Mouse (Mus musculus) ES-E14 (cell line): ENCODE results near the gene Hsd11b2. TPM values are rescaled to one million over a fixed set of nuclear protein-coding genes. Genes with fewer than 3 reads are reported as not detected.

Experiments
- DNase-seq: peaks from one replicate; pipeline ENCODE4 v3.0.0-alpha.2; 2013; ENCODE audit warnings: low read depth, low spot score
- H3K27ac ChIP-seq: 2 replicates; pipeline ENCODE4 v1.5.1; 2012; ENCODE audit warnings: low read depth, mild to moderate bottlenecking, low read length, moderate library complexity, mixed read lengths; ENCODE audit not compliant: poor library complexity, insufficient read depth, severe bottlenecking
- H3K36me3 ChIP-seq: 2 replicates; pipeline ENCODE4 v1.6.1; 2012; ENCODE audit warnings: mild to moderate bottlenecking, low read length, moderate library complexity, mixed read lengths; ENCODE audit not compliant: control insufficient read depth, poor library complexity, insufficient read depth, severe bottlenecking
- H3K4me1 ChIP-seq, 2 experiments: fragments of 150-350 bp in 1 of 2; sonication (generic) in 1 of 2; 2 replicates each; pipeline ENCODE4 v1.6.1; 2012; ENCODE audit warnings: low read length in 2 of 2, mild to moderate bottlenecking in 1 of 2, mixed read lengths in 1 of 2; ENCODE audit not compliant: control insufficient read depth in 2 of 2, insufficient read depth in 2 of 2, poor library complexity in 1 of 2
- H3K4me3 ChIP-seq, 2 experiments: fragments of 150-350 bp in 1 of 2; sonication (generic) in 1 of 2; 2 replicates each; pipeline ENCODE4 v1.5.1; 2012; ENCODE audit warnings: low read length in 2 of 2, low read depth in 1 of 2, mild to moderate bottlenecking in 1 of 2, mixed read lengths in 1 of 2; ENCODE audit not compliant: insufficient read depth in 1 of 2, poor library complexity in 1 of 2, severe bottlenecking in 1 of 2
- H3K9ac ChIP-seq: 2 replicates; pipeline ENCODE4 v1.6.1; 2012; ENCODE audit warnings: low read depth, mild to moderate bottlenecking, low read length, mixed read lengths; ENCODE audit not compliant: poor library complexity, insufficient read depth, severe bottlenecking
- H3K9me3 ChIP-seq: fragments of 150-350 bp; sonication (generic); 2 replicates; pipeline ENCODE4 v1.6.1; 2012; ENCODE audit warnings: low read depth, mild to moderate bottlenecking, low read length; ENCODE audit not compliant: control insufficient read depth, insufficient read depth
- CHD2 ChIP-seq: IDR thresholded peaks from 2 replicates; pipeline ENCODE4 v1.6.1; 2014; ENCODE audit warnings: mild to moderate bottlenecking, low read depth, low read length, inconsistent platforms
- HCFC1 ChIP-seq: IDR thresholded peaks from 2 replicates; pipeline ENCODE4 v1.6.1; 2012; ENCODE audit warnings: low read length, inconsistent platforms, borderline replicate concordance; ENCODE audit not compliant: insufficient read depth
- MAFK ChIP-seq: IDR thresholded peaks from 2 replicates; pipeline ENCODE4 v1.6.1; 2014; ENCODE audit warnings: mild to moderate bottlenecking, low read depth, low read length, inconsistent platforms; ENCODE audit not compliant: insufficient read depth
- ZC3H11A ChIP-seq: IDR thresholded peaks from 2 replicates; pipeline ENCODE4 v1.6.1; 2012; ENCODE audit warnings: low read depth, mild to moderate bottlenecking, inconsistent platforms, low read length, borderline replicate concordance
- ZNF384 ChIP-seq: IDR thresholded peaks from 2 replicates; pipeline ENCODE4 v1.6.1; 2012; ENCODE audit warnings: low read depth, low read length, inconsistent platforms
- in situ Hi-C, 2 experiments: fragments of 600-800 bp; cut with MboI; formaldehyde crosslinking; loops; one replicate each; pipeline ENCODE4 v1.15.1; 2025; ENCODE audit warnings: low sequenced_read_pairs in 2 of 2, inconsistent platforms in 1 of 2; ENCODE audit not compliant: unreplicated experiment in 2 of 2
- total RNA-seq: library from RNA; depleted of rRNA; stranded (reverse); fragments of 300-350 nt; gene quantifications from 2 replicates; pipeline ENCODE4 v1.2.3, GENCODE M21; 2012

The Hsd11b2 gene
- total RNA-seq, 1 experiment: 0.67 TPM

DNA sequence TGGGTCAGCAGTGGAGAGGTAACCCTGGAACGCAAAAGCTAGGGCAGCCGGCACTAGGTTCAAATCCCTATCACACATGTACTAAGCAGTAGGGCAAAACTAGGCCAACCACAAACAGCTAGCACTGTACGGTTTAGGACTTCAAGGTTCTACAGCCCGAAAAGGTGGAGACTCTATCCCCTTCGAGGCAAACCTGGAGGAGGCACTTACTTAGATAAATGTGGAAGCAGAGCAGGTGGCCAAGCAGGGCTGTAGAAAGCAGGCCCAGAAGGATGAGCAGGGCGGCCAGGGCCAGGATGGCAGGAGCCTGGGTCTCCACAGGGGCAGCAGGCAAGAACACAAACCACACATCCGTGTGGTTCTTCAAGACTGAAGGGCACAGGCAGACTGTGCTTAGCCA is 42.4 kb upstream of the Hsd11b2 start:
- Histone ChIP-seq H3K4me3 (no peak overlapping the region), H3K4me1 (peaks cover 11 to 24% of the 10 kb centered on the region in 2 experiments), H3K9ac (no peak overlapping the region), H3K27ac (no peak overlapping the region), H3K36me3 (no peaks in the 10 kb centered on the region), H3K9me3 (no peaks in the 10 kb centered on the region)
- in situ Hi-C loops: no loop called here
- TF ChIP-seq ZC3H11A (no peak), CHD2 (no peak), HCFC1 (no peak), ZNF384 (no peak), MAFK (no peak)
- DNase-seq: no peak

DNA sequence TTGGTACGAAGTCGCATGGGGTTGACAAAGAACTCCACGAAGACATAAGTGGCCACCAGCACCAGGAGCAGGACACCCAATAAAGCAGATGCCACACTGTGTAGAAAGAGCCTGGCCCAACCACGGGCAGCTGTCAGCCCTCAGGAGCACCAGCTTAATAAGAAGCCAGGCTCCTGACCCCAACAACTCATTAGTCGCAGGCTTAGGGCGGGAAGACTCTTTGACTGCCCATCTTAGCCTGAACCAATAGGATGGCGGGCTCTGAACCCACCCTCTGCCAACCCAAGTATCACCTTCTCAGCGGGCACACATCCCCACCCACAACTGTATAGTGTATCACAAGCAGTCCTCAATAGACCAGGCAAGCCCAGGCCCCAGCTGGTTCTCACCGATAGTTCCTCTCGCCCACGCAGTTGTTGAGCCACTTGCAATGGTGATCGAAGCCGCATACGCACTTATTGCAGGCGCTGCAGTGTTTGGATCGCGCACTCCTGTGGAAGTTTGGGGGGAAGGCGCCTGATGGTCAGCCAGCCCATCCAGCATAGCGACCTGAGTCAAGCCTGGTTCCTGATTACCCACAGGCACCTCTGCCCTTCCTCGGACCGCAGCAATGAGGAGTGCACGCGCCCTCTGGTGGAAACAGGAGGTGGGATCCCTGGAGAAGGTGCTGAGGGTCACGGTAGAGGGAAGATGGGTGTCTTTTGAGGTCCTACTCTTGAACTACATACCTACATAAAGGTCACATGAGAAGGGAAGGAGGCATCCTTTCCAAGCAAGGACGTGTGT is 41.7 kb upstream of the Hsd11b2 start:
- TF ChIP-seq ZC3H11A (no peak), HCFC1 (no peak), ZNF384 (no peak), CHD2 (no peak), MAFK (no peak)
- peak overlapping the region; percentile 60; the same call in 1 of the 2 replicates for H3K9ac ChIP-seq
- no peaks in the 10 kb centered on the region for H3K9me3 ChIP-seq
- no peak for DNase-seq
- H3K27ac ChIP-seq: no peak overlapping the region
- in situ Hi-C loops: no loop called here
- H3K4me3 ChIP-seq: no peak overlapping the region
- no peaks in the 10 kb centered on the region for H3K36me3 ChIP-seq
- H3K4me1 ChIP-seq: peaks cover 12 to 27% of the 10 kb centered on the region in 2 experiments

DNA sequence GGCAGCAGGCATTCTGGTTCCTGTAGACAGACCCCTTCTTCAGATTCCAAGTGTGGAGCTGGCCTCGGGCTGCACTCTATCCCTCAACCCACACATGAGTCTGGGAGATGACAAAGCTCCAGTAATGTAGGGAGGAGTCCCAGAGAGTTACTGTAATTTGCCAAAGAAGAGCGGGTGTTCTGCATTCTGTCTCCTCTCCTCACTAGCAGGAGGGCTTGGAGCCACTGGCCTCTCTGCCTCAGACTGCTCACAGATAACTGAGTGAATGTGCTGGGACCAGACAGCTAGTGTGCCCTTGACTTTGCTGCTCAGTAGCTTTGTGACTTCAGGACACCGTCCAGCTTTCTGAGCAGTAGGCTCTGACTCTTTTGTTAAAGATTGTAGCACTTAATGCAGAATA is 40.8 kb upstream of the Hsd11b2 start:
- no peak for DNase-seq
- peaks cover 9 to 30% of the 10 kb centered on the region in 2 experiments for H3K4me1 ChIP-seq
- H3K9ac ChIP-seq: no peak overlapping the region
- no peaks in the 10 kb centered on the region for H3K9me3 ChIP-seq
- H3K36me3 ChIP-seq: no peaks in the 10 kb centered on the region
- no peak overlapping the region for H3K4me3 ChIP-seq
- in situ Hi-C loops: no loop called here
- H3K27ac ChIP-seq: no peak overlapping the region
- TF ChIP-seq HCFC1 (no peak), MAFK (no peak), ZC3H11A (no peak), CHD2 (no peak), ZNF384 (no peak)

DNA sequence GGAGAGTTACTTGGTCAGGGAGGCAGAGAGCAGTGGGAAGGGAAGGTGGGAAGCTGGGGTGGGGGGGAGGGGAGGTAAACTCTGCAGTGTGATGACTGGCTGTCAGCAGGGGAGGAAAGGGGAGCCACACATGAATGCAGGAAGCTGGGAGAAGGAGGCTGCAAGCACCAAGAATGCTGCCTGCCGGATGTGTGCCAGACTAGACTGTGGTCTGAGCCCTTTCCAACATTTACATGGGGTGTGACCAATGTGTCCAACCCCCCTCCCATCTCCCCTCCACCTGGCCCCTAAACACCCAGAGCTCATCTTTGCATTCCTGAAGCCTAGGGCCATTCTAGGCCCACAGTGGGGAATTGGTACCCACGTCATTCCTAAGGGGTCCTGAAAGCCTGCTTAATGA is 37.5 kb upstream of the Hsd11b2 start:
- TF ChIP-seq CHD2: no peak
- no peak for TF ChIP-seq ZC3H11A
- no peak for TF ChIP-seq ZNF384
- no peak for TF ChIP-seq HCFC1
- TF ChIP-seq MAFK: no peak
- Histone ChIP-seq H3K36me3 (no peaks in the 10 kb centered on the region), H3K27ac (peak overlapping the region; percentile 87), H3K9ac (peak overlapping the region; percentile 27; the same call in 1 of the 2 replicates), H3K9me3 (no peaks in the 10 kb centered on the region), H3K4me1 (peaks cover 5 to 23% of the 10 kb centered on the region in 2 experiments), H3K4me3 (no peak overlapping the region)
- DNase-seq: peak; percentile 45
- in situ Hi-C loops: no loop called here
